Mouse (Mus musculus) lung, adult 2 months (tissue): ENCODE data around the gene Epb41l1.

ENCODE experiments used
- CTCF ChIP-seq: fragments of 200-500 bp; IDR thresholded peaks from 2 replicates; pipeline ENCODE4 v1.5.1; 2011; ENCODE audit warnings: mild to moderate bottlenecking, low read length, control low read depth; ENCODE audit not compliant: insufficient read depth
- POLR2A ChIP-seq: fragments of 200-500 bp; IDR thresholded peaks from 2 replicates; pipeline ENCODE4 v1.6.1; 2011; ENCODE audit warnings: low read depth, mild to moderate bottlenecking, control low read depth, low read length, borderline replicate concordance; ENCODE audit errors: extremely low read depth

GRCm38 (mm10) chr2:156470938-156471337 lies 50.2 kb downstream of the Epb41l1 start:
- TF ChIP-seq CTCF (no peak), POLR2A (no peak)
